Mouse (Mus musculus) adrenal gland, adult 10 weeks (tissue): ENCODE results near the gene Spon1. TPM values are rescaled to one million over a fixed set of nuclear protein-coding genes. Genes with fewer than 3 reads are reported as not detected.

ENCODE experiments used
- polyA plus RNA-seq: library from polyadenylated mRNA; stranded (reverse); fragments of 350-450 nt; fragmentation: Illumina TruSeq; extraction: RNeasy Lipid Tissue Mini Kit (QIAGEN cat#74804); gene quantifications from one replicate; pipeline ENCODE4 v1.2.3, GENCODE M21; 2014; ENCODE audit warnings: low read depth, low replicate concordance

Spon1 gene
- 15.2 TPM for polyA plus RNA-seq

DNA sequence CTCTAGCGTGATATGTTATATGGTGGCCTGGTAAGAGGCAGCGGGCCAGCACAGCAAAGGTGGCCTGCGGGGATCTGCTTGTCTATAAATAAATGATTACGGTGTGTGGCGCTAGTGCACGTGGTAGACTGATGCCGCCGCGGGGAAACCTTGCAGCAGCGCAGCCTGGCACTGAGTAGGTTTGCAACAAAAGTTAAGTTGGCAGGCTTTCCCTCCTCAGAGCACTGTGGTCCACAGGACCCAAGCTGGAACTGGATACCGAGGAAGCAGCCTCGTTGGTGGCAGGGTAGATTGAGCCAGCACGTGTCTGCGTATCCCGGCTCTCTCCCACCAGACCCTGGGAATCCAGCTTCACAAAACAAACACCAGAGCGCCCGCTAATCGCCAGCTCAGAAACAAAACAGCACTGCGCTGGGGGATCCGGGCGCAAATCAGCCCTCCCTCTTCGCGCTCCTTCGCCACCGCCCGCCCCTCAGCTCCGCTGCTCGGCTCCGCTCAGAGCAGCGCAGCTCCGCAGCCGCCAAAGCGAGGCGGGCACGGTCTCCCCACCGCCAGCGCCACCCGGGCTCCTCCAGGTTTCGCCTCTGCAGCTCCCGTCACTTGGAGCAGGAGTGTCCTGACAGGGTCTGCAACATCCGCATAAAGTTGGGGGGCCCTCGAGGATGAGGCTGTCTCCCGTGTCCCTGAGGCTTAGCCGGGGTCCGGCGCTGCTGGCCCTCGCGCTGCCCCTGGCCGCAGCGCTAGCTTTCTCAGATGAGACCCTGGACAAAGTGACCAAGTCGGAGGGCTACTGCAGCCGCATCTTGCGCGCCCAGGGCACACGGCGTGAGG lies at the start of gene Spon1:
Spon1 (plus strand) TSS at position 332 of the 831 bp plus-strand sequence.

